Mouse (Mus musculus) lung, embryonic 14.5 days (tissue): ENCODE data around the gene Apoc2. TPM values are rescaled to one million over a fixed set of nuclear protein-coding genes. Genes with fewer than 3 reads are reported as not detected.

ENCODE experiments used
- ATAC-seq: fragments of 200-750 bp; cut with Nextera tagmentation; 2 replicates; pipeline ENCODE4 v1.8.0; 2017; ENCODE audit warnings: mild to moderate bottlenecking, moderate TSS enrichment, moderate library complexity; ENCODE audit not compliant: insufficient read depth
- DNase-seq: peaks from one replicate; pipeline ENCODE4 v3.0.0-alpha.2; 2015
- H3K27ac ChIP-seq: fragments of 300-500 bp; sonication (generic); 2 replicates; pipeline ENCODE4 v1.5.1; 2014; ENCODE audit warnings: low read depth, mild to moderate bottlenecking, moderate library complexity
- H3K27me3 ChIP-seq: fragments of 300-500 bp; sonication (generic); 2 replicates; pipeline ENCODE4 v1.6.1; 2014; ENCODE audit warnings: low read length, control low read depth; ENCODE audit not compliant: insufficient read depth
- H3K36me3 ChIP-seq: fragments of 300-500 bp; sonication (generic); 2 replicates; pipeline ENCODE4 v1.6.1; 2014; ENCODE audit warnings: control low read depth; ENCODE audit not compliant: insufficient read depth
- H3K4me1 ChIP-seq: fragments of 300-500 bp; sonication (generic); 2 replicates; pipeline ENCODE4 v1.6.1; 2014; ENCODE audit warnings: antibody characterized with exemption, control low read depth; ENCODE audit not compliant: insufficient read depth
- H3K4me2 ChIP-seq: fragments of 300-500 bp; sonication (generic); 2 replicates; pipeline ENCODE4 v1.6.1; 2014; ENCODE audit warnings: mild to moderate bottlenecking
- H3K4me3 ChIP-seq: fragments of 300-500 bp; sonication (generic); 2 replicates; pipeline ENCODE4 v1.5.1; 2014; ENCODE audit warnings: low read depth, low read length
- H3K9ac ChIP-seq: fragments of 300-500 bp; sonication (generic); 2 replicates; pipeline ENCODE4 v1.6.1; 2014
- H3K9me3 ChIP-seq: fragments of 300-500 bp; sonication (generic); 2 replicates; pipeline ENCODE4 v1.6.1; 2016; ENCODE audit warnings: low read depth, low read length, control low read depth
- CTCF ChIP-seq: IDR thresholded peaks from 2 replicates; pipeline ENCODE4 v1.5.1; 2016; ENCODE audit warnings: antibody characterized with exemption, low read depth
- WGBS: fragments of 180-500 bp; shearing (Covaris S2); extraction: QIAGEN DNeasy Blood & Tissue Kit; methylation state at CpG from one replicate; pipeline ENCODE4 v1.1.7; 2014; 5-methylcytosine and 5-hydroxymethylcytosine counted together
- polyA plus RNA-seq: library from polyadenylated mRNA; unstranded; fragments of >200 nt; fragmentation: Nextera tagmentation; extraction: Ambion mirVana; gene quantifications from 2 replicates; pipeline ENCODE4 v1.2.1, GENCODE M21; 2014

Gene Apoc2
- polyA plus RNA-seq, 1 experiment from 2014 or later: 2.5 TPM

GRCm38 (mm10) chr7:19694336-19695212 is 16.8 kb upstream of the Apoc2 start:
- H3K9me3 ChIP-seq: no peaks in the 10 kb centered on the region; the same call in 1 of the 2 replicates
- DNase-seq: no peak
- no peak overlapping the region; the same call in 1 of the 2 replicates for H3K9ac ChIP-seq
- H3K4me3 ChIP-seq: no peak overlapping the region
- H3K27ac ChIP-seq: peak overlapping the region; percentile 76
- ATAC-seq: no peak
- peaks cover 9% of the 10 kb centered on the region; the same call in 1 of the 2 replicates for H3K36me3 ChIP-seq
- no peak for TF ChIP-seq CTCF
- H3K27me3 ChIP-seq: no peaks in the 10 kb centered on the region
- WGBS: 72% methylated on average over 10 of the region's 10 CpGs
- no peak overlapping the region for H3K4me2 ChIP-seq
- peaks cover 28% of the 10 kb centered on the region for H3K4me1 ChIP-seq

- peak; percentile 76 for DNase-seq
- peak overlapping the region; percentile 79 for H3K27ac ChIP-seq
- no peak overlapping the region; the same call in 1 of the 2 replicates for H3K9ac ChIP-seq
- H3K9me3 ChIP-seq: no peaks in the 10 kb centered on the region; the same call in 1 of the 2 replicates
- no peak overlapping the region; the same call in 1 of the 2 replicates for H3K4me2 ChIP-seq
- no peak overlapping the region for H3K4me3 ChIP-seq
- H3K27me3 ChIP-seq: no peaks in the 10 kb centered on the region
- 17% methylated on average over 10 of the region's 10 CpGs for WGBS
- H3K36me3 ChIP-seq: peaks cover 9% of the 10 kb centered on the region; the same call in 1 of the 2 replicates
- peak; percentile 53 for ATAC-seq
- H3K4me1 ChIP-seq: peaks cover 21% of the 10 kb centered on the region
- no peak for TF ChIP-seq CTCF
Measured at GRCm38 (mm10) chr7:19693421-19693820, 15.7 kb upstream of the Apoc2 start.

GRCm38 (mm10) chr7:19691873-19692865 is 14.4 kb upstream of the Apoc2 start, which contains the start of gene Apoc1:
Gene Apoc1 (minus strand): TSS chr7:19692660.
- Histone ChIP-seq H3K4me1 (peaks cover 21% of the 10 kb centered on the region), H3K9me3 (no peaks in the 10 kb centered on the region; the same call in 1 of the 2 replicates), H3K4me2 (peak within 1 kb of the TSS; percentile 12; the same call in 1 of the 2 replicates), H3K9ac (no peak within 1 kb of the TSS; the same call in 1 of the 2 replicates), H3K27me3 (no peaks in the 10 kb centered on the region), H3K4me3 (no peak within 1 kb of the TSS), H3K36me3 (peaks cover 6% of the 10 kb centered on the region; the same call in 1 of the 2 replicates), H3K27ac (peak within 1 kb of the TSS; percentile 79)
- 50% methylated on average over 28 of the region's 28 CpGs for WGBS
- peak; percentile 32 for DNase-seq
- TF ChIP-seq CTCF: no peak
- no peak for ATAC-seq

- ATAC-seq (no peak), DNase-seq (no peak)
- Histone ChIP-seq H3K4me1 (peaks cover 21% of the 10 kb centered on the region), H3K9ac (no peak overlapping the region), H3K9me3 (no peaks in the 10 kb centered on the region; the same call in 1 of the 2 replicates), H3K4me3 (no peak overlapping the region), H3K27ac (peak overlapping the region; percentile 18; the same call in 1 of the 2 replicates), H3K27me3 (no peaks in the 10 kb centered on the region), H3K36me3 (peaks cover 1% of the 10 kb centered on the region; the same call in 1 of the 2 replicates), H3K4me2 (0 out of 2 replicates have a peak overlapping the region, but pooled peaks have one; percentile 12)
- no peak for TF ChIP-seq CTCF
- 62% methylated on average over 6 of the region's 6 CpGs for WGBS
Measured at GRCm38 (mm10) chr7:19691434-19691833, 13.7 kb upstream of the Apoc2 start.

GRCm38 (mm10) chr7:19690845-19691244 is 13.1 kb upstream of the Apoc2 start:
- no peak overlapping the region for H3K4me2 ChIP-seq
- H3K4me1 ChIP-seq: peaks cover 21% of the 10 kb centered on the region
- H3K9me3 ChIP-seq: no peaks in the 10 kb centered on the region
- no peaks in the 10 kb centered on the region for H3K36me3 ChIP-seq
- no peaks in the 10 kb centered on the region for H3K27me3 ChIP-seq
- ATAC-seq (no peak), DNase-seq (no peak)
- H3K9ac ChIP-seq: no peak overlapping the region
- no peak for TF ChIP-seq CTCF
- H3K27ac ChIP-seq: no peak overlapping the region
- H3K4me3 ChIP-seq: no peak overlapping the region
- WGBS: 83% methylated on average over 4 of the region's 4 CpGs

- 96% methylated on average over 2 of the region's 2 CpGs for WGBS
- no peak for TF ChIP-seq CTCF
- Histone ChIP-seq H3K36me3 (no peaks in the 10 kb centered on the region), H3K4me1 (peaks cover 11% of the 10 kb centered on the region), H3K4me3 (no peak overlapping the region), H3K27ac (no peak overlapping the region), H3K9me3 (no peaks in the 10 kb centered on the region), H3K9ac (no peak overlapping the region), H3K4me2 (no peak overlapping the region), H3K27me3 (no peaks in the 10 kb centered on the region)
- ATAC-seq (no peak), DNase-seq (no peak)
Measured at GRCm38 (mm10) chr7:19688611-19689010, 10.9 kb upstream of the Apoc2 start.
